Mouse (Mus musculus) gastrocnemius, postnatal 10 days (tissue): Measurements from ENCODE around the gene Lrrc36. TPM values are rescaled to one million over a fixed set of nuclear protein-coding genes. Genes with fewer than 3 reads are reported as not detected.

Experiments
- DNase-seq: peaks from one replicate; pipeline ENCODE4 v3.0.0; 2021; ENCODE audit warnings: mixed read lengths
- long read RNA-seq, 2 experiments: library from polyadenylated mRNA; stranded (forward); transcript quantifications; one replicate each; pipeline ENCODE4 v2.0.0; 2021
- total RNA-seq, 2 experiments: library from RNA; stranded (reverse); gene quantifications; 2 replicates each; pipeline ENCODE4 v1.2.3; 2021

Gene Lrrc36
- total RNA-seq: 1 to 10 TPM in 1 of 2 experiments, under 1 TPM in 1; 0.93 to 1.1 TPM
- long read RNA-seq, experiment 1: 0 reads
- long read RNA-seq, experiment 2, partial matches to known transcripts: 1 of 1 reads
- long read RNA-seq, experiment 2, other reads (novel, unspliced or antisense): 0 of 1 reads

DNA sequence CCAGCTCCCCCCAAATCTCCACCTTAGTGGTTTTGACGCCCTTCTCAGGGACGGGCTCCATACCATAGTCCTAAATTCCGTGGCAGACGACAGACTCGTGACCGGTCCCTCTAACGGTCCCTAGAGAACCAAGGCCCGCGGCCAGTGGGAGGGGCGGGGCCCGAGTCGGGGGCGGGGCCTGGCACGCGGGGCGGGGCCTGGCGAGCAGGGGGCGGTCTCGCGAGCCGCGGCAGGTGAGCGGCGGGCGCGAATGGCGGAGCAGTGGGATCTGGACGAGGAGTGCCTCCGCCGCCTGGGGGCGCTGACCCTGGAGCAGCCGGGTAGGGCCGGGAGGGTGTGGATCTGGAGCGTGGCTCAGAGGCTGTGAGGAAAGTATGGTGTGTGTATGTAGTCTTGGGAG lies at the start of gene Lrrc36, which contains the start of gene Kctd19:
Gene Lrrc36, plus strand, starts transcription at position 181 of the 400 bp plus-strand sequence.
Gene Kctd19, minus strand, starts transcription at position 112 of the 400 bp plus-strand sequence.
- DNase-seq: peak; percentile 70

DNA sequence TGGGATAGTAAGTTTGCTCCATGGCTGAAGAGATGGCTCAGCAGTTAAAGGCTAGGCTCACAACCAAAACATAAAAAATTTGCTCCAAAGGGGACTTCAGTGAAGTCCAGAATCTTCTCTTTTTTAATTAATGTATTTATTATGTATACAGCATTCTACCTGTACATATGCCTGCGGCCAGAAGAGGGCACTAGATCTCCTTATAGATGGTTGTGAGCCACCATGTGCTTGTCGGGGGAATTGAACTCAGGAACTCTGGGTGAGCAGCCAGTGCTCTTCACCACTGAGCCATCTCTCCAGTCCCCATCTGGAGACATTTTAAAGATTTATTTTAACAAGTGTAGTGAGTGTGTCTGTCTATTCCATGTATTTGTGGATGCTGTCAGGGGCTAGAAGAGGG lies 46.3 kb upstream of the Lrrc36 start:
- no peak for DNase-seq

DNA sequence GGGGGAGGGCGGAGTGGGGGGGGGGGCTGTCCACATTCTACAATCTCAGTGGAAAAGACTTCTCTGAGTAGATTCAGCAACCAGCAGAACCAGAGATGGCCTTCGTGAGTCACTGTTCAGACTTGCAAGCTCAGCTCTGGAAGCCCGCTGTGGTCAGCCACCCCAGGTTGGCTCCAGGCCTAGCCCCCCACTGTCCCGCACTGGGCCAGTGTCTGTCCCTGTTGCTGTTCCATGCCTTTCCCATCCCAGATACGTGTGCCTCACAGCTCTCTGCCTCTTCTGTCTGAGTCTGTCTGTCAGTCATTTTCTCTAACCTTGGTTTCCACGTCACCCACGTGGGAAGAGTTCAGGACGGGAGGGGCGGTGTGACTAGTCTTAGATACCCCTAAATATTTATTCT lies 40.9 kb upstream of the Lrrc36 start:
- DNase-seq: no peak

DNA sequence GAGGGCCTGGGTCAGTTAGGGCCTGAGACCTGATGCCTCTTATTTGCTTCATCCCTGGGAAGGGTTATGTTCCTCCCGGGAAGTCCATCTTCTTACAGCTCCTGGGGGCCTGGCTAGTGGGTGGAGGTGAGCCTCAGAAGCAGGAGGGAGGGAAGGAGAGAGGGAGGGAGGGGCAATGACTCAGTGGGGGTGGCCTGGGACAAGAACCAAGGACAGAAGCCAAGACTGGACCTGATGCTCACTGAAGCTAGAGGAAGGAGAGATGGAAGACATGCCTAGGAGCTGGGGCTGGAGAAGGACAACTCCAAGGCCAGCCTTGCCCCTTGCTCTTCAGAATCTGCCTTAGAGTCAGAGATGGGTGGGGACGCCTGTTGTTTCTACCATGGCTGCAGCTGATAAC lies 40.3 kb upstream of the Lrrc36 start, which contains the start of gene Plekhg4:
Gene Plekhg4, plus strand, starts transcription at position 243 of the 400 bp plus-strand sequence.
- no peak for DNase-seq

DNA sequence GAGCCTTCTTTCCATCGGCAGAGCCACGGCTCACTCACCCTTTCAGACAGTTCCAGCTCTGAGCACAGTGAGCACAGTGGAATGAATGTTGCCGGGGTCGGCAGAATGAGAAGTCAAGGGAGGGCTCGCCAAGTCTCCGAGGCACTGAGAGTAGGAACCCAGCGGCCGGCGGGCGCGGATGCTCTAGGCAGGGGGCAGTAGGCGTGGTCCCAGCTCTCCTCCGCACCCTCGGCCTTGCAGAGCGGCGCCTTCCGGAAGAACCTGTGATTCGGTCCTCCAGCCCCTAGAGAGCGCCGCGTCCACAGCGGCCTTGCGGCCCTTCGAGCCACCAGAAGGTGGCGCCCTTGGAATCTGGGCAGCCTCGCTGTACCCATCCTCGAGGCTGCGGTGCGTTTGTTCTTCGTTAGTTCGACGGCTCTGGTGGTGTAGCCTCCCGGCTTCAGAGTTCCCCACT lies 38.8 kb upstream of the Lrrc36 start:
- no peak for DNase-seq

DNA sequence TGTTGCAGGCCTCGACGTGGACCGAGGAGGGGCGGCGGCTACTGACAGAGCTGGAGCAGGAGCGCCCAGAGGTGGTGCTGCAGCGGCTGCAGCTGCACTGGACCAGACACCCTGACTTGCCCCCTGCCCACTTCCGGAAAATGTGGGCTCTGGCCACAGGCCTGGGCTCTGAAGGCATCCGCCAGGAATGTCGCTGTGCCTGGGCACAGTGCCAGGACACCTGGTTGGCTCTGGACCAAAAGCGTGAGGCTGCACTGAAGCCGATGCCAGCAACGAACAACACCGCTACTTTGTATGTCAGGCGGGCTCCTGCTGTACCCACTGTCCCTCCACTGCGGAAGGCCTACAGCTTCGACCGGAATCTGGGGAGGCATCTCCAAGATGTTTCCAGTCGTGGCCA lies 34.7 kb upstream of the Lrrc36 start:
- peak; percentile 48 for DNase-seq

DNA sequence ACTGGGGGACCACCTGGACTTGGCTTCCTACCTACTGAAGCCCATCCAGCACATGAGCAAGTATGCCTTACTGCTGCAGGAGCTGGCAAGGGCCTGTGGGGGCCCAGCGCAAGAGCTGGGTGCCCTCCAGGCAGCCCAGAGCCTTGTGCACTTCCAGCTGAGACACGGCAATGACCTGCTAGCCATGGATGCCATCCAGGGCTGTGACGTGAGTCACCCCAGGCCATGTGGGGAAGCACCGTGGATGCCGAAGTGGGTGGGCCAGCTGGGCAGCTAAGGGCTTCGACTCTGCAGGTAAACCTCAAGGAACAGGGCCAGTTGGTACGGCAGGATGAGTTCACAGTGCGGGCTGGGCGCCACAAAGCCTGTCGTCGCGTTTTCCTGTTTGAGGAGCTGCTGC lies 33.1 kb upstream of the Lrrc36 start:
- no peak for DNase-seq

DNA sequence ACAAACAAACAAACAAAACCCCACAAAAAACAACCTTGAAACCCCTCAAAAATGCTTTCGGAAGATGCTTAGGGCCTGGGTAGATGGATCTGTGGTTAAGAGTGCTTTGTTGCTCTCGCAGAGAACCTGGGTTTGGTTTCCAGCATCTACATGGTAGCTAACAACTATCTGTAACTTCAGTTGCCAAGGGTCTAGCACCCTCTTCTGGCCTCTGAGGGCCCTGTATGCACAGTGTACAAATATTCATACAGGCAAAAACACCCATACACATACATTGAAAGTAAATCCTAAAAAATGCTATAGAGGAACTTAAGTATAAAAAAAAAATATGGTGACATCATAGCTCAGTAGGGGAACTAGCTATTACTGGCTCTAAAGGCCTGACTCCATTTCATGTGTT lies 29.3 kb upstream of the Lrrc36 start:
- DNase-seq: no peak

DNA sequence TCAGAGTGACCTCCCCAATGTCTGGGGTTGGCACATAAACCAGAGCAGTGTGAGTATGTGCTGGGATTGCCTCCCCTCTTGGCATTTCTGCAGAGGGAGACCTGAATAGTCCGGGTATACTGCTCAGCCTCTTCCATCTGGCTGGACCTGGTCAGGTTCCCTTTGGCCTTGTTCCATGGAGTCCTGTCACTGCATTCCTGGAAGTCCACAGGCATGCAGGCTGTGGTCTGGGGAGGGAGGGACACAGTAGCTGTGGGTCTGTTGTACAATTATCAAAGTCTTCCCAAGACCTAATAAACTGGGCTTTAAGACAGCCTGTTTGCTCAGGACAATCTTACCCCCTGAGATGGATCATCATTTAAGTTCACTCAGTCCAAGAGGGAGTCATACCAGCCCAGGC lies 26.2 kb upstream of the Lrrc36 start:
- no peak for DNase-seq

DNA sequence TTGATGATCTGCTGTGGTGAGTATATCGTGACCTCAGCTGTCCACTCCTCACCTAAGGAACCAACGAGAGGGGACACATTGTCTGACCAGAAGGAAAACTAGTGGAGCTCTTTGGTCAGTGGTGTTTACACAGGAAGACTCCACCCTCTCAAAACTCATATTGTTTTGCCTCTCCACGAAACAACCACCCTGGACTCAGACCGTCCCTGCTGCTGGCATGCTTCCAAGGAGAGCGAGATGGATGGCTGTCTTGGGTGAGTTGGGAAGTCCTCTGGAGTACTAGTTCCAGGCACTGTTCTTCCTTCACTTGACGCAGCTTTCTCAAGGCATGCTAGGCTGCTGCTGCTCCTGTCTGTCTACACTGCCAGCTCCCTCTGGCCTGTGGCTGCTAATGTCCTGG lies 24.3 kb upstream of the Lrrc36 start:
- DNase-seq: no peak

DNA sequence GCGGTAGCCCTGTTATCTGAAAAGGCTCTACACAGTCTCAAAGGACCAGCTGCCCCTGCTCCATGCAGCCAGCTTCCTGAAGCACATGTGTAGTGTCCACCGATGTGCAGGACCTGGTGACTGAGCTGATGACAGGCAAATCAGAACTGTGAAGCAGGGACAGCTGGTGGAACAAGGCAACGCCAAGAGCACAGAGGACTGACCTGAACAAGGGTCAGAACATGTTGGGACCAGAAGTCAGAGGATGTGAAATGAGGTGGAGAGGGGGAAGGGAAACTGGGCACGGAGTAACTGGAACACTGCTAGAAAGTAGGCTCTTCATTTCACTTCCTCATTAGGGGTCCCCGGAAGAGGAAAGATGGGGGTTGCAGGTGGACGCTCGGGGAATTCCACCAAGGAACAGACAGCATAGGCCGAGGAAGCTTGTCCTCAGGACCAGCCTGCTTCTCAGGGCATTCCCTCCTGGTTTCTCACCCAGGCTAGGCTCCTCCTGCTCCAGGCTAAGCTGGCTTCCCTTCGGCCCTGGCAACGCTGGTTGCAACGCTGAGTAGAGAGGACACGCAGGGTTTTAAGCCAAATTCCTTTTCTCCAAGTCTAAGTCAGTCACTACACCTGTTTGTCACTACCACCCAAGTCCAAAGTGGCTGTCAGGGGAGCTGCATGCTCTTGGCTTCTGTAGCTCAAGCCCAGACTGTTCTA lies 20.1 kb upstream of the Lrrc36 start:
- no peak for DNase-seq

DNA sequence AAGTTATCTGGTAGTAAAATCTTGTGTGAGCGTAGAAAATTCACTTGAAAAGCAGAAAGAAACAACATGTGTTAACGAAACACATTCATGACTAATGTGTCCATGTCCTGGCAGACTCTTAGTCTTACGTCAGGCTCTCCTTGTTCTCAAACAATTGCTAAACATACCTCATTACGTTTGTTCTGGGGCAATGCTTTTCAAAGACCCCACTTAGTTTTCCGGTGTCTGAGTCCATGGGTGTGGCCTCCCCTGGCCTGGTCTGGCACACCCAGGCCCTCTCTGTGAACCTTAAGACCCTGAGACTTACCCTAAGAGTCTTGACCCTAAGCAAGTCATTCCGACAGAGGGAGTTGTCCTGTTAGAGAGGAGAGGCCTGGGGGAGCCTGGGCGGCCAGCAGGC lies 19.5 kb upstream of the Lrrc36 start:
- DNase-seq: no peak

DNA sequence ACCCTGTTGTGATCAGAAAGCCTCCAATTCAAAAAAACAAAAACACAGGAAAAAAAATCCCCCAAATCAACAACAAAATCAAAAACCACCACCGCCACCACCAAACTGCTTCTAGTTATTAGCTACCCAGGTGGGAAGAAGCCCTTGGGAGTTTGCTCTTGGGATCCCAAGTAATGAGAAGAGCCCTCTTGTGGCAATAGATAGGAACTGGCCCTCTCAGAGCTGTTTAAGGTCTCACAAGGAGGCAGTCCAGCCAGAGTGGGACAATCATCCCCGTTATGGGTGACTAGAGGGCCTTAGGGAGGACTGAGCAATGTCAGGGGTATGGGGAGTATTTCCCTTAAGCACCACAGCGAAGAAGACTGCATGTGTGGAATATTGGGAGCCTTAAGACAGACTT lies 15.6 kb upstream of the Lrrc36 start:
- DNase-seq: no peak

DNA sequence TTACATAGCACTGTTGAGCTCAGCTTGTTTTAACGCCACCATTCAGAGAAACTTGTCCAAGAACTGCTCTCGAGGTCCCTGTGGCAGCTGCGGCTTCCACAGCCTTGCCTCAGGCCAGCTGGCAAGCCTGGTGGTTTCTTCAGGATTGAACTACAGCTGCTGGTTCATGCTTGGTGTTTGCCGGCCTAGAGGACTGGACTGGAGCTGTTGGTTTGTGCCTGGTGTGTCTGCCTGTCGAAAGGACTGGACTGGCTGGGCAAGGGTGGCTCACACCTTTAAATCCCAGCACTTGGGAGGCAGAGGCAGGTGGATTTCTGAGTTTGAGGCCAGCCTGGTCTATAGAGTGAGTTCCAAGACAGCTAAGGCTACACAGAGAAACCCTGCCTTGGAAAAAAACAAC lies 13.4 kb upstream of the Lrrc36 start:
- DNase-seq: no peak

DNA sequence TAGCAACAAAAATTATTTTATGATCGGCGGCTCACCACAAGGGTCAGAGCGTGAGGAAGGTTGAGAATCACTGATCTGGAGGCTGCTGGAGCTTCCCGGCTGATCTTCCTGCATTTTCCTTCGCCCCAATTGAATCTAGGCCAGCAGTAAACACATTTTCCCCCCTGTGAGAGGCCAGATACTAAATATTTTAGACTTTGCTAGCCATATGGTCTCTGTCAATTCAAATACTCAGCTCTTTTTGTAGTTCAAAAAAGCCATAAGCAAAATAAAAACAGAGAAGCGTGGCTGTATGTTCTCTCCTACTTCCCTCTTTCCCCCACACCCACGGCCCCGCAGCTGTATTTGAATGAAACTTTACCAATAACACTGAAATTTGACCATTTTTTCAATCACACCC lies 9.9 kb upstream of the Lrrc36 start:
- DNase-seq: no peak

DNA sequence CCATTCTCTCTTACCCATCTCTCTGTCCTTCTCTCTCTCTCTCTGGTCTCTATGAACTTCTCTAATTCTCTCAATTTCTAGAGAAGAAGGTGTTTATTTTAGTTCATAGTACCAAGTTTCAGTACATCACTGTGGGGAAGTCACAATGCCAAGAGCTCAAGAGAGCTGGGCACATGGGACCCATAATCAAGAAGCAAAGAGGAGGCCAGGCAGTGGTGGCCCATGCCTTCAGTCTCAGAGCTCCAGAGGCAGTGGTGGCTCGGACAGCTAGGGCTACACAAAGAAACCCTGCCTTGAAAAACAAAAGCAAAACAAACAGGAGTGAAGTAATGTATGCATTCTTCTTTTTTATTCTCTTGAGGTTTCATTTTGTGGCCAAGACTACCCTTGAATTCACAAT lies 8.9 kb upstream of the Lrrc36 start:
- DNase-seq: no peak

DNA sequence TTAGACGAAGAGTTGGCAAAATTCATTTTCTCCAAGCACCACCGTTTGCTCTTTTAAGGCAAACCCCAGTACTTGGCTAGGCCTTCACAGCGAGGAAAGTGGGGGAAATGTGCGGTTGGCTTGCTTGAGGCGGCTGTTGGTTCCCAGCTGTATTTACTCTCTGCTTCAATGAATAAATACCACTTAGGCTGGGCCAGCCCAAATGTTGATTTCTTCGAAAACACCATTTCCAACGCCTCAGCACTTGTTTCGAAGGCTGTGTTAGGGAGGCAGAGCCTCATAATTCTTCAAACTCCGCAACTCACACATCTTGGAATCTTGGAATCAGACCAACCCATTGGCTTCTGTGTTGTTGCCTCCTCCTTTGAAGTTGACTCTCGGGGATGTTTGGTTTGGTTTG lies 7.0 kb upstream of the Lrrc36 start:
- DNase-seq: no peak

DNA sequence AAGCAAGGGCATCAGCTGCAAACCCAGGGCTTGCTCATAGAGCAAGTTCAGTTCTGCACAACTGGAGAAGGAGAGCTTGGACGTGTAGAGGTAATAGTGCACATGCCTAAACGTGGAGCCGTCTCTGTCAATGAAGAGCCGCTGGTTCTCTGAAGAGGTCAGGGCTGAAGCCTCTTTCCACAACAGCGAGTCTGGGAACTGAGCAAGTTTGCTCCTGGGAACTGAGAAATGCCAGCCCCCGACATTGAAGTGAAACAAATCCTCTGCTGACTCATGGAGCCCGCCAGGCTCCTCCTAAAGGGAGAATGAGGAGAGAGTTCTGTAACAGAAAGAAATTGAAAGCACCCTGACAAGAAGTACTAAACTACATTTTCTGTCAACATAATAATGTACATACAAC lies 5.0 kb upstream of the Lrrc36 start:
- no peak for DNase-seq

DNA sequence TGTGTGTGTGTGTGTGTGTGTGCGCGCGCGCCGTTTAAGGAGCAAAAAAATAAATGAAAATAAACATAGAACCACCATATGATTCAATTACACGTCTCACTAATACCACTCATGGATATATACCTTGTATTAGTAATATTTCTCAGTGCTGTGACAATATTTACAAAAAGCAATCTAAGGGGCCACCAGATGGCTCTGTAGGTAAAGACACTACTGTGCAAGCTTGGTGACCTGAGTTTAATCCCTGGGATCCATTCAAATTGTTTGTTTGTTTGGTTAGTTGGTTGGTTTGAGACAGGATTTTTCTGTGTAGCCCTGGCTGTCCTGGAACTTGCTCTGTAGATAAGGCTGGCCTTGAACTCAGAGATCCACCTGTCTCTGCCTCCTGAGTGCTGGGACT lies 3.4 kb upstream of the Lrrc36 start:
- no peak for DNase-seq

DNA sequence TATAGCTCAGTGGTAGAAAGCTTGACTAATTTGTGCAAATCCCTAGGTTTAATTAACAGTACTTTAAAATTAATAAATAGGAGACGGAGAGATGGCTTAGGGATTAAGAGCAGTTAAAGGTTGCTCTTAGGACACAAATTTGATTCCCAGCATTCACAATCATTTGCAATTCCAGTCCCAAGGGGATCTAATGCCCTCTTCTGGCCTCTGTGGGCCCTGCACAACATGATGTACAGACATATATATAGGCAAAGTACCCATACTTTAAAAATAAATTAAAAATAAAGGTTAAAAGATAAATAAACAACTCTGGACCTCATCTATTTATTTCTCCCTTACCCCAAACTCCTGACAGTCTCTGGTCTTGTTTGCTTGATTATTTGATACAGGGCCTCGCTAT lies 5.6 kb downstream of the Lrrc36 start:
- no peak for DNase-seq

DNA sequence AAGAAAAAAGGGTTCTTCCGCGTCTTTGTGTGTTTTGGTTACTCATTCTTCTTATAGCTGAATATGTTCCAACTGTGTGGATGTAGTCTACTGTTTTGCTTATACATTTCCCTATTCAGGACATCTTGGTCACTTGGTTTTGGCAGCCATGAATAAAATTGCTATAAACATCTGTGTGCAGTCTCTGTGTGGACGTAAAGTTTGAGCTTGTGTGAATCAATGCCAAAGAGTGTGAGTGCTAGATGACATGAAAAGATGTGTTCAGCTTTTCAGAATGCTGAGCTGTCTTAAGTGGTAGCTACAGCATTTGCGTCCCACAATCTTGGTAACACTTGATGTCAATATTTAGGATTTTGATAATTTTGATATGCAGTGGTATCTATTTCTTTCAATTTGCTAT lies 6.4 kb downstream of the Lrrc36 start:
- DNase-seq: no peak

DNA sequence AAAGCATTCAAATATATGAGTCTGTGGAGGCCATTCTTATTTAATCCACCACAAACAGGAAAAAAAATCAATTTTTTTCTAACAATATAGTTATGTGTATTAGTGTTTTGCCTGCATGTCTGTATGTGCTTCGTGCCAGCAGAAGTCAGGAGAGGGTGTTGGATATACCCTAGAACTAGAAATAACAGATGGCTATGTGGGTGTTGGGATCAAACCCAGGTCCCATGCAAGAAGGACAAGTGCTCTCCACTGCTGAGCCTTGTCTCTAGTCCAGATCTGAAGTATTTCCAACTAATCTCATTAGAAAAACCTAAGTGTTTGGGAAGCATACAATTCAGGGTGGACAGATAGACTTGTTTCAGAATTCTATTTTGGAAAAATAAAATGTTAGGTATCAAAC lies 8.6 kb downstream of the Lrrc36 start:
- no peak for DNase-seq

DNA sequence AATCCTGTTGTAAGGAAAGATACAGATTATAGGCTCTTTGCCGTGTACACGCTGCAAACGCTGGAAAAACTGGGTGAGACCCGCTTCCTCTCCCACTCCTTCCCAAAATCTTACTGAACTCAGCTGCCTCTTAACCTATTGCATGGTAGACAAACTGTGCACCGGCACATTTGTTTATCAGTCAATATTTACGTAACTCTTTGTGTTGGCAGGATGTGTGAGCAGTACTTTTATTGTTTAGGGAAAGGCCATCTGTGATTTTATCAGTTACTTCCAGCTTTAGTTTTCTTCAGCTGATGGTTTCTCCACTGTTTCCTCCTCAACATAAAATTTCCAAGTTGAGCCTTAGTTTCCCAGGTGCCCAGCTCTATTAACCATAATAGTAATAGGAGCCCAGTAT lies 13.5 kb downstream of the Lrrc36 start:
- DNase-seq: no peak

DNA sequence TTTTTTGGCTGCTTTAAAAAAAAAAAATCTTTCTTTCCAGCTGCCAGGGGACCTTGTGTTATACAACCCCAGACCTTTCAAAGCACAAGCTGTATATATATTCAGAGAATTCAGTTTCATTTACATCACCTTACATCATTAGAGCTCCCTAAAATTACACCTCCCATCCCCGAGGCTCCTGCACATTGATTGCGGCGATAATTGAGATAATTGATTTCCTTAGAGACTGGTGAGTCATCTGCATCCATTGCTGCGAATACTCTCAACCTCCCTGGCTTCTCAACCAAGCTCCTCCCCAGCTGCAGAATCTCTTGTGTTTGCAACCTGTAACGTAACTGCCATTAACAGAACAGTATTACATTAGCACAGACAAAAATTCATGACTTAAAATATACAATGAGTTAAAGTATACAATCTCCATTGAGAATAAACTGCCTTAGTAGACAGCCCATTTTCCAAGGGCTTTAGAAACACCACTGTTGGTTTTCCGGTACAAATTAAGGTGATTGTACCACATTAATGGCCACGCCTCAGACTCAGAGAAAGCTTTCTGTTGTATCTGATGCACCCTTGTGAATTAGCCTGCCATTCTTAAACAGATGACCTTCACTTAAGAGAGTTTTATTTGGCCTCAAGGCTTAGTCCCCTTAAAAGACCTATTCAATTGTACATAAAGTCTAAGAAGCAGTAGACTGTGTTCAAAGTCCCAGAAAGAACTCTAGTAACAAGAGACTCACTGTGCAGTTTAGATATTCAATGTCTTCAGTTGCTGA lies 18.6 kb downstream of the Lrrc36 start:
- no peak for DNase-seq
